Mouse (Mus musculus): Measurements from ENCODE around the gene Use1.

The Use1 gene

GRCm38 (mm10) chr8:71402446-71402964 is 35.9 kb downstream of the Use1 start:
- DNase-seq (ENCODE audit: low spot score in 2 of 2), result no peak

DNA sequence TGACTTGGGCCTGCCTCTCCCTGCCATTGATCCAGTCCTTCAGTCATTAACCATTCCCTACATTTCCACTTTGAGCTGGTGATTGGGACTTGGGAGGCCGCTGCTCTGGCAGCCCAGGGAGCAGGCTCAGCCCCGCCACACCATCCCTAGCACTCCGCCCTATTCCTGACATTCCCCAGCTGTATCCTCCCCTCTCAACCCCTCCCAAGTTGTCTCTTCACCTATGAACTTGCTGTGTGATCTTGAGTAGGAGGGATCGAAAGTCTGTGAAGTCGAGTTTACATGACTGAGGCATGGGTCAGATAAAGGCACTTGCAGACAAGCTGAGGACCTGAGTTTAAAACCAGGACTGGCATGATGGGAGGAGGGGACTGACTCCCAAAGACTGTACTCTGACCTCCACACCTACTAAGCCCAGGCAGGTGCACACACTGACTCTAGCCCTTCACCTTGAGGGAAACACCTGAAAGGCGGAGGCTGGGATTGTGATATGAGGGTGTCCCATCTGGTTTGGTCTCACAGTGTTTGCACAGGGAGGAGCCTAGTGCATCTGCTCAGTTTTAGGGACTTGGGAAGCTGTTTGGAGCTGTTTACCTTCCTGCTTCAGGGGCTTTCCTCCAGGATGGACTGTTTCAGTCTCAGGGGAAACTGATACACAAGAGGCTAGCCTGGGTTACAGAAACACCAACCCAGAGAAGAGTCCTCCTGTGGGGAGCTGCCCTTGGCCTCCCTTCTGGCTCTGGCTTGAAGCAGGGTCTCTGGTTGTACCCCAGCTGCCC is 36.6 kb downstream of the Use1 start:
- no peak for DNase-seq (ENCODE audit: low spot score in 2 of 2)

DNA sequence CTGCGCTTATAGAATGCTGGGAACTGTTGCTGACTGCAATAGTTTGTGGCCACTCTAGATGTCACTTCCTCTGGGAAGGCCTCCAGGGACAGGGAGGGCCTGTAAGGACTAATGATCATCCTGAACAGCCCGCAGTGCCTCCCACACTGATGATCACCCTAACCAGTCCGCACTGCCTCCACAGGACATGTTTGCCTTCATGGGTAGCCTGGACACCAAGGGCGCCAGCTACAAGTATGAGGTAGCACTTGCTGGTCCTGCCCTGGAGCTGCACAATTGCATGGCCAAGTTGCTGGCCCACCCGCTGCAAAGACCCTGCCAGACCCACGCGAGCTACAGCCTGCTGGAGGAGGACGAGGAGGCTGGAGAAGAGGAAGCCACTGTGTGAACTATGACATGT is 37.4 kb downstream of the Use1 start:
- DNase-seq (ENCODE audit: low spot score in 2 of 2), result no peak

- no peak for DNase-seq (ENCODE audit: low spot score in 2 of 2)
Observed at GRCm38 (mm10) chr8:71404951-71405351, 38.3 kb downstream of the Use1 start.

DNA sequence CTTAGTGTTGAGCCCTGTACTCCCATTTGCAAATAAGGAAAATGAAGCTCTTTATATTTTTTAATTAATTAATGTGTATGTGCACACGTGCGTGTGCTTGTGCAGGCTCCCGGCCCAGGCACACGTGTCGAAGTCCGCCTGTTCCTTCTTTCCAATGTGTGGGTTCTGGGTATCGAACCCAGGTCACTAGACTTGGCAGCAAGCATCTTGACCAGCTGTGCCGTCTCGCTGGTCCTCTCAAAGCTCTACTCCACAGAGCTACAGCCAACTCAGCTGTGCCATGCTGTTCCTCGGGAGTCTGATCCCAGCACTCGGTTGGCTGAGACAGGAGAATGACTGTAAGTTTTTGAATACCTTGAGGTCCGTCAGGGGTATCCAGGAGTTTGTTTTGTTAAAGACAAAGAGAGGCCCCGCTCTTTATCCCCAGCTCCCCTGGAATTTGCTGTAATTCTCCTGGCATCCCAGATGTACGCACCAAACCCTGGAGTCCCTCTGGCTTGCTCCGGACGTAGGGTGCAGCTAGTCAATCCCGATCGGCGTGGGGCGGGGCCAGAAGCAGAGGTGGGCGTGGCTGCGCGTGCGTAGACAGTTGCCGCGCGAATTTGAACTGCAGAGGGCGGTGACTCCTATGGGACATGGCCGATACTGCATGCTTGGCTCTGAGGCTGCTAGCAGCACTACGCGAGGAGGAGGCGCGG is 38.9 kb downstream of the Use1 start, which contains the start of gene Ankle1:
Gene Ankle1 (plus strand): TSS at position 610 of the 698 bp plus-strand sequence.
- DNase-seq (ENCODE audit: low spot score in 2 of 2), result peak; percentile 98

DNA sequence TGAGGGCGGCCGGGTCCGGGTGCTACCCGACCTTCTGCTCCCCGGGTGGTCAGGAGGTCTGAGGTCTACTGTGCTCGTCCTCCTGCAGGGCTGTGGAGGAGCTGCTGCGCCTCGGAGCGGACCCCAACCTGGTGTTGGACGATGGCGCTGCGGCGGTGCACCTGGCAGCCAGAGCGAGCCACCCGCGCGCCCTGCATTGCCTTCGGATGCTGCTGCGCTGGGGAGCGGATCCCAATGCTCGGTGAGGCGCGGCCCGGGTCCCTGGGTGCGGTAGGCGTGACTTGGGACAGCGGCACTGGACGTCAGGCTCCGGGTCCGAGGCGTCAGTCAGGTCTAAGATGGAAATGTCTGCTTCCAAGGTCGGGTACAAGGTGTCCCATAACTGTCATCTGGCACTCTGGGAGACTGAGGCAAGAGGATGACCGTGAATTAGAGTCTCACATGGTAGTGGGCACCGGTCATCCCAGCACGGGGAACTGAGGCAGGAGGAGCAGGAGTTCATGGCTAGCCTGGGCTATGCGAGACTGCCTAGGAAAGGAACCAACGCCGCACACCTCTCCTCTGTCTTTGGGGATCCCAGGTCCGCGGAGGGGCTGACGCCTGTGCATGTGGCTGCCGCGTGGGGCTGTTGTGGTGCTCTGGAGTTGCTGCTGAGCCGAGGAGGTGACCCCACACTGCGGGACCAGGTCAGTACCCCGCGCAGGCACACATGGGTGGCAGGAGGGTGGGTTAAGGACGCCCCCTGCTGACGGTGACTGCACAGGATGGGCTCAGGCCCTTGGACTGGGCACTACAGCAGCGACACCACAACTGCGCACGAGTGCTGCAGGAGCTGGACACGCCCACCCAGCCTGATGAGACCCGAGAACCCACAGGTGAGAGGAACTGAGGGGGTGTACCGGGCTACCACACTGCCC is 39.7 kb downstream of the Use1 start:
- peak in 1 of 2 experiments; percentile 61 for DNase-seq (ENCODE audit: low spot score in 2 of 2)

DNA sequence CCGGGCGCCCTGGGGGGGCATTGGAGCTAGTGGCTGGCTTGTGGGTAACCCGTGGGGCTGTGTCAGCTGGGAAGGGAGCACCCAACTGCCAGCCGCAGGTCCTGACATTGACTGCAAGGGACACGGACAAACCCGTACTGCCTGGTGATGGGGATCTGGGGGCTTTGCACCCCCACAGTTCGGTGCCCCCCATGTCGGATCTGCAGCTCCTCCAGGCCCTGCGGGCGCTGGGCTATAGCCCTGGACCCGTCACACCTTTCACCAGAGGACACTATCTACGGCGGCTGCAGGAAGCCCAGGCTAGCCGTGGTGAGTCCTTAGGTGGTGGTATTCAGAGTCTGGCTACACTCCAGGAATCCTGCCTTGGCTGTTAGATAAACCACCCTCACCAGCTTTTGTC is 40.8 kb downstream of the Use1 start:
- DNase-seq (ENCODE audit: low spot score in 2 of 2), result no peak

DNA sequence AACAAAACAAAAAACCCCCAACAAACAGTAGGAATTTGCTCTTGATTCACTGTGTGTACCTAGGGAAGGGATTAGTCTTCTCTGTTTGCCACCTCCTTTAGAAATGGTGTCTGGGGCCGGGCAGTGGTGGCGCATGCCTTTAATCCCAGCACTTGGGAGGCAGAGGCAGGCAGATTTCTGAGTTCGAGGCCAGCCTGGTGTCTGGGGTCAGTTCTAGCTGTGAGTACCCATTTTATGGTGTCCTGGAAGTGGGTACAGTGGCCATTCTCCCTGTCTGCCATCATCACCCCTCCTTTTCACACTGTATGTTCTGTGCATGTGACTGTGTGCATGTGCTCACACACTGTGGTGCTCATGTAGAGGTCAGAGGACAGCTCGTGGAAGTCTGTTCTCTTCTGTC is 41.6 kb downstream of the Use1 start:
- DNase-seq (ENCODE audit: low spot score in 2 of 2), result no peak

- DNase-seq (ENCODE audit: low spot score in 2 of 2), result no peak
Observed at GRCm38 (mm10) chr8:71411535-71412273, 45.1 kb downstream of the Use1 start.
